Mouse (Mus musculus): ENCODE measurements around the gene Tle3. TPM values are rescaled to one million over a fixed set of nuclear protein-coding genes. Genes with fewer than 3 reads are reported as not detected.

Gene Tle3
- polyA plus RNA-seq, 1 experiment from 2014 or later, result 29.7 TPM

DNA sequence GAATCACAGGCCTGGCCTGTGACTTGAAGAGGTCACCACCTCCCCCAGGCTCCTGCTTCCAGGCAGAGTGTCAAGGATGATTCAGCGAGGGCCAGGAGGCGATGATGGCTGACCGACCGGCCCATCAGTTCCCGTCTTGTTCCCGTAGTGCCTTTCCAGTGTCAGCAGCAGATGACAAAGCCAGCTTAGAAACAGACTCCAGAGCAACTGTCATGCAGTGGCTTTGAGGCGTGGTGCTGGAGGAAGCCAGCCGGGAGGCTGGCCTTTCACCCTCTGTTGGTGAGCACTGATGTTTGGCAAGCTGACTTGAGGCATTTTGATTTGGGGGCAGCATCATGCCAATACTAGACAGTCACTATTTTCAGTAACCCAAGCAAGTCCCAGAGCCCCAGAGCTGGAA, 6.3 kb downstream of the Tle3 start:
- WGBS, result 20% methylated on average over 8 of the region's 8 CpGs
- no peak for ATAC-seq
- Histone ChIP-seq H3K27me3 (ENCODE audit: control insufficient read depth, insufficient read depth, low read depth, low read length) (no peaks in the 10 kb centered on the region), H3K4me2 (ENCODE audit: low read length) (peak overlapping the region; percentile 94), H3K27ac (ENCODE audit: low read length) (no peak overlapping the region), H3K36me3 (ENCODE audit: control insufficient read depth, insufficient read depth, low read length) (no peaks in the 10 kb centered on the region), H3K4me1 (ENCODE audit: control insufficient read depth, insufficient read depth, low read length) (peaks cover 81% of the 10 kb centered on the region), H3K9ac (ENCODE audit: low read depth, low read length) (peak overlapping the region; percentile 6; the same call in 1 of the 2 replicates), H3K9me3 (replicated peaks; ENCODE audit: control insufficient read depth, low read length, poor library complexity, severe bottlenecking) (no peaks in the 10 kb centered on the region), H3K4me3 (ENCODE audit: low read depth, low read length) (no peak overlapping the region)

DNA sequence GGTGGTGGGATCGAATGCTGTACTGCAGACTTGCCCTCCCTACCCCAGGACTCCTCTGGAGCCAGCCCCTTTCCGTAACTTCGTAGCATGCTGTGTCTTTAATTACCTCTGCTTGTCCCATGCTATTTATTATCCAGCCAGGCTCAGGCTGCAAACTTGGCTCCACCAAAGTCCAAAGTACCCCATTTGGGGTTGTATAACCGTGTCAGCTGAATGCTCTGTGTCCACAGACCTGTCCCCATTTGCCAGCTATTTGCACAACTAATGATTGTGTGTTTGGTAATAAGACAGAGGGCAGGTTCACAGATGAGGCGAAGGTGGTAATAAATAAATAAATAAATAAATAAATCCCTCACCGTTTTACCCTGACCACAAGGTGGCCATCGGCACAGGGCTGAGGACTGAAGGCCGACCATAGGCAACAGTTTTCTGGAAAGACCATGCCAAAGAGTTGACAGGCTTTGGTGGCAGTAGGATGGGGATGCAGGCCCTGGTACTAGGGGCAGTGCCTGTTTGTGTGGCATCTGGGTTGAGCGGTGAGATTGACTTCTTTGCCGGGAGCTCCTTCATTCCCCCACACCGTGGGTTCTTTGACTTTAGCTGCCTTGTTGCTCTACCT, 7.0 kb downstream of the Tle3 start:
- Histone ChIP-seq H3K36me3 (ENCODE audit: control insufficient read depth, insufficient read depth, low read length) (no peaks in the 10 kb centered on the region), H3K9ac (ENCODE audit: low read depth, low read length) (no peak overlapping the region), H3K27me3 (ENCODE audit: control insufficient read depth, insufficient read depth, low read depth, low read length) (no peaks in the 10 kb centered on the region), H3K4me3 (ENCODE audit: low read depth, low read length) (no peak overlapping the region), H3K4me2 (ENCODE audit: low read length) (peak overlapping the region; percentile 94), H3K9me3 (replicated peaks; ENCODE audit: control insufficient read depth, low read length, poor library complexity, severe bottlenecking) (no peaks in the 10 kb centered on the region), H3K27ac (ENCODE audit: low read length) (no peak overlapping the region), H3K4me1 (ENCODE audit: control insufficient read depth, insufficient read depth, low read length) (peaks cover 86% of the 10 kb centered on the region)
- no peak for ATAC-seq
- WGBS, result 55% methylated on average over 11 of the region's 11 CpGs

DNA sequence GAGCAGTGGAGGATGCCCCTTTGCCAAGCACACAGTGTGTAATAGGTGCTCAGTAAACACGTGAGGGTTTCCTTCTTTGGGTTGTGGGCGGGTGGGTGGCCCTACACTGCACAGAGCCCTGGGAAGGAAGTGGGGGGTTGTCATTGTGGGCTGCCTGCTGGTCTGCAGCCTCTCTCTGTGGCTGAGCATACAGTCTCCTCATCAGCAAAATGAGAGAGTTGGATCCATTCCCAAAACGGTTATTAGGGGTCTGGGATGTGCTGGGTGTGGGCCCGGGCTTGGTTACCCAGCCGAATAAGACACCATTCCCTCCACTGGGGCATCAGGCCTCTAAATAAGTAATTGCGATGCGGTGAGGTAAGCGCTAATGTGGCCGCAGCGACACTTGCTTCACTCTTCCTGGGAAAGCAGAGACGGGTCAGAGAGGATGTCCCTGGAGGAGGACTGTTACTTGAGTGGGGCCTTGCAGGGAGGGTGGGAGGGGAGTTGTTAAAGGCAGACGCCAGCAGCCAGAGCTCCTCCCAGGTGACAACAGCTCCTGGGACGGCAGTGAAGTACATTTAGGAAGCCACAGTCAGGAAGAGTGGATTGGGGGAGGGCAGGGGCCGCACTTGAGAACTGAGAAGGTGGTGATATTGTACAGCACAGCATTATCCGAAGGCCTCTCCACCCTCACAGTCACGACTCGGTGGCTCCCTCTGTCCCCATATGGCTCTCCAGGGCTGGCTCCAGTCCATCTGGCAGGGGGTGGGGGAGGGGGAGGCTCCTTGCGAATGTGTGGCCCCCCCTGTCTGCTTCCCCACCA, 8.3 kb downstream of the Tle3 start:
- peak; percentile 14; the same call in 1 of the 2 replicates for ATAC-seq
- no peak overlapping the region for H3K9ac ChIP-seq (ENCODE audit: low read depth, low read length)
- H3K27ac ChIP-seq (ENCODE audit: low read length), result no peak overlapping the region
- peak overlapping the region; percentile 34 for H3K4me2 ChIP-seq (ENCODE audit: low read length)
- peaks cover 94% of the 10 kb centered on the region for H3K4me1 ChIP-seq (ENCODE audit: control insufficient read depth, insufficient read depth, low read length)
- H3K36me3 ChIP-seq (ENCODE audit: control insufficient read depth, insufficient read depth, low read length), result no peaks in the 10 kb centered on the region
- 9% methylated on average over 18 of the region's 18 CpGs for WGBS
- no peaks in the 10 kb centered on the region for H3K9me3 ChIP-seq (replicated peaks; ENCODE audit: control insufficient read depth, low read length, poor library complexity, severe bottlenecking)
- no peaks in the 10 kb centered on the region for H3K27me3 ChIP-seq (ENCODE audit: control insufficient read depth, insufficient read depth, low read depth, low read length)
- no peak overlapping the region; the same call in 1 of the 2 replicates for H3K4me3 ChIP-seq (ENCODE audit: low read depth, low read length)

DNA sequence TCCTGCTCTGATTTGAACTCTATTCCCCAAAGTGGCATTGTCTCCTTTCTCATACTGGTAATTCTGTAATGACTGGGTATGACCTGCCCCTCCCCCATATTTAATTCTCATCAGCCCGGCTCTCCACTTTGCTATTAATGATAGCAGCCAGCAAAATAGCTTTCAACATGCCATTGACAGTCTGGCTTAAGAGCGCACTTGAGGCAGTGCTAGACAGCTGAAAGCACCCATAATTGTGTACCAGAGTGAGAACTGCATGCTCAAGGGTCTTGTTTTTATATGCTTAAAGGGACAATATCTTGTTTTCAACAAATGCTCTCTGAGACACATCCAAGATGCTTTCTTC, 8.9 kb downstream of the Tle3 start:
- Histone ChIP-seq H3K9me3 (replicated peaks; ENCODE audit: control insufficient read depth, low read length, poor library complexity, severe bottlenecking) (no peaks in the 10 kb centered on the region), H3K27ac (ENCODE audit: low read length) (no peak overlapping the region), H3K4me1 (ENCODE audit: control insufficient read depth, insufficient read depth, low read length) (peaks cover 94% of the 10 kb centered on the region), H3K4me2 (ENCODE audit: low read length) (peak overlapping the region; percentile 34), H3K4me3 (ENCODE audit: low read depth, low read length) (no peak overlapping the region), H3K9ac (ENCODE audit: low read depth, low read length) (no peak overlapping the region), H3K36me3 (ENCODE audit: control insufficient read depth, insufficient read depth, low read length) (no peaks in the 10 kb centered on the region), H3K27me3 (ENCODE audit: control insufficient read depth, insufficient read depth, low read depth, low read length) (no peaks in the 10 kb centered on the region)
- WGBS, result 18% methylated on average over 2 of the region's 2 CpGs
- no peak for ATAC-seq

DNA sequence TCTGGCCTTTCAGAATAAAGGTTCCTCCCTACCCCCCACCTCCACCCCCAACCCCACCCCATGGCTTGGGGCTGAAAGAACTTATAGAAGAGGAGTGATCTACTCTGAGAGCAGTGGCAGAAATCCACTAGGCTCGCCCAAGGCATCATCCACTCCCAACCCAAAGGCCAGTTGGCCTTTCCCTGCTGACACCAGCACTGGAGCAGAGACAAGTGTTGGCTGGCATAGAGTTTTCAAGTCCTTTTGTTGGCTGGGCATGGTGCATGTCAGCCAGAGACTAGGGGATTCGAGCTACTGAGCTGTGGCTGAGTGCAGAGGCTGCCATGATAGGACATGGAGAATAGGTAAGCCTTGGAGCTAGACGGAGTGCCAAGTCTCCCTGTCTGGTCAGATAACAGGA, 9.3 kb downstream of the Tle3 start:
- WGBS, result 61% methylated on average over 3 of the region's 3 CpGs
- Histone ChIP-seq H3K9me3 (replicated peaks; ENCODE audit: control insufficient read depth, low read length, poor library complexity, severe bottlenecking) (no peaks in the 10 kb centered on the region), H3K4me1 (ENCODE audit: control insufficient read depth, insufficient read depth, low read length) (peaks cover 94% of the 10 kb centered on the region), H3K27me3 (ENCODE audit: control insufficient read depth, insufficient read depth, low read depth, low read length) (no peaks in the 10 kb centered on the region), H3K36me3 (ENCODE audit: control insufficient read depth, insufficient read depth, low read length) (no peaks in the 10 kb centered on the region), H3K4me3 (ENCODE audit: low read depth, low read length) (no peak overlapping the region), H3K27ac (ENCODE audit: low read length) (no peak overlapping the region), H3K9ac (ENCODE audit: low read depth, low read length) (no peak overlapping the region), H3K4me2 (ENCODE audit: low read length) (no peak overlapping the region)
- ATAC-seq, result no peak

DNA sequence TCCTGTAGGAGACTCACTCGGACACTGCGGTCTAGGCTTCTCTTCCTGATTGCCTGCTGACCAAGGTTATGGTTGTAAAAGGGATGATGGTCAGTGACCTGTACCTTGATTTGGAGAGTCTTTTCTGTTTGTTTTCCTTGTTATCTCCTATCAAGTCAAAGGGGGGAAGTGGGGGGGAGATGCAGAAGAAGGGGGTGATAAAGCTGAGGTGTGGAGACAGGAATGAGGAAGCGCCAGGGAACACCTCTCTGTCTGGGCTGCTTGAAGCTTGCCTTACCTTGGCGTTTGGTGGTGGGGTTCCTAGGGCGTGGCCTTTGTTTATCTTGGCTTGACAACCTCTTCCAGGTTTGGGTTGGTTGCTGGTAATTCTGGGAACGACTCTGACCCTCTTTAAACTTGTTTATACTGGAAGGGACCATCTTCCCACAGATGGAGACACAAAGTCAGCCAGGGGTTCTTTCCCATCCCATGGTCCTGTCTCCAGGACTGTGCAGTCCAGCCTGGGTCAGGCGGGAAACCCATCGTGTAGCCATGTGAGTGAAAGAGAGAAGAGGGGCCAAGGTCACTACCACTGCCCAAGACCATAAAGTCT, 10.5 kb downstream of the Tle3 start:
- 72% methylated on average over 8 of the region's 8 CpGs for WGBS
- Histone ChIP-seq H3K9me3 (replicated peaks; ENCODE audit: control insufficient read depth, low read length, poor library complexity, severe bottlenecking) (no peaks in the 10 kb centered on the region), H3K4me1 (ENCODE audit: control insufficient read depth, insufficient read depth, low read length) (peaks cover 88% of the 10 kb centered on the region), H3K27ac (ENCODE audit: low read length) (no peak overlapping the region), H3K4me2 (ENCODE audit: low read length) (no peak overlapping the region), H3K36me3 (ENCODE audit: control insufficient read depth, insufficient read depth, low read length) (no peaks in the 10 kb centered on the region), H3K9ac (ENCODE audit: low read depth, low read length) (no peak overlapping the region; the same call in 1 of the 2 replicates), H3K4me3 (ENCODE audit: low read depth, low read length) (no peak overlapping the region), H3K27me3 (ENCODE audit: control insufficient read depth, insufficient read depth, low read depth, low read length) (no peaks in the 10 kb centered on the region)
- ATAC-seq, result no peak

DNA sequence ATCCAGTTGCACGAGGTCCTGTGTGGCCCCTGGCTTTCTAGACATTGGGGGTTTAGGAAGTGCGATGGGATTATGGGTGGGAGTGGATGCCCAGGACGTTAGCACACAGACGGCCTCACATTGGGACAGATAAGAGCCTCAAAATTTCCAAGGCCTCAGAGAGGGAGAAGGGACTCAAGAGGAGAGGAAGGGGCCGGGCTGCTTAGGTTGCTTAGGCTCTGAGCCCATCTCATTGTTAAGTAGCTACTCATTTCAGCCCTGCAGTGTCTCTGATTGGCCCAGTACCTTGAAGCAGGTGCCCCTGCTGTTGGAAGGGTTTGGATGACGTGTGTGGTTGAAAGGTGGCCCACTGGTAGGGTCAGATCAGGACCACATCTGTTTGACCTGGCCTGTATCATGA, 11.9 kb downstream of the Tle3 start:
- whole genome bisulfite sequencing, result 24% methylated on average over 6 of the region's 6 CpGs
- Histone ChIP-seq H3K4me1 (ENCODE audit: control insufficient read depth, insufficient read depth, low read length) (peaks cover 84% of the 10 kb centered on the region), H3K4me2 (ENCODE audit: low read length) (no peak overlapping the region), H3K27ac (ENCODE audit: low read length) (no peak overlapping the region), H3K36me3 (ENCODE audit: control insufficient read depth, insufficient read depth, low read length) (no peaks in the 10 kb centered on the region), H3K9ac (ENCODE audit: low read depth, low read length) (no peak overlapping the region), H3K4me3 (ENCODE audit: low read depth, low read length) (no peak overlapping the region), H3K9me3 (replicated peaks; ENCODE audit: control insufficient read depth, low read length, poor library complexity, severe bottlenecking) (no peaks in the 10 kb centered on the region), H3K27me3 (ENCODE audit: control insufficient read depth, insufficient read depth, low read depth, low read length) (no peaks in the 10 kb centered on the region)
- ATAC-seq, result no peak

DNA sequence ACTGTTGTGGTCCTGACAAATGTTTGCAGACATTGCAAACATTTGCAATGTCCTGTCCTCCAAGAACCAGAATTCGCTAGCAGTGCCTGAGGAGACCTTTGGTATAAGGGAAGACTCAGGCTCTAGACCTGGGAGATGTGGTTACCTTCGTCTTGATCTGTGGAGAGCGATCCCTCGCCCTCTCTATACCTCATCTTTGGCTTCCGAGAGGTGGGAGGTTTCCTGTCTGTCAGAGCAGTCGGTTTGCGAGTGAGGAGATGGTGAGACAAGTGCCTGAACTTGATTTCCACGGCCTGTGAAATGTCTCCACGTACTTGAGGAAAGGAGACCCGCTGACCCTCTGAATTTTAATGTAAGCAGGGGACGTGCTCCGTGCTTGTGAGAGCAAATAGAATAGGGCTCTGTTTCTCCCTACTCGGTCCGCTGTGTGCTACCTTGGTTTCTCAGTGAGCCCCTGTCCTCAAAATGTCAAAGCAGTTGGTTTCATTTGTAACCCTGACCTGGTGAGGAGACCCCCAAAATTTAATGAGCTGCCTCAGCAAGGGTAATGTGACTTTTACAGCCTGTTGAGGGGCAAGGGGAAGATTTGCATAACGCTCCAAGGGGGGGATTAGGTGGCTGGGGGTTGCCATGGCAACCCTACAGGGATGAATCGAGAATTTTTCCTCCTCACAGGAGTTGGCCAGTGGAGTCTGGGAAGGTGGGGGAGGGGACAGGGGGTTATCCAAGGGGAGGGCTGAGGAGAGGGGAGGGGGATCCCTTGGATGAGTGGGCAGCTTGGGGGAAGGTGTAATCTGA, 12.7 kb downstream of the Tle3 start:
- Histone ChIP-seq H3K27me3 (ENCODE audit: control insufficient read depth, insufficient read depth, low read depth, low read length) (no peaks in the 10 kb centered on the region; the same call in 1 of the 2 replicates), H3K27ac (ENCODE audit: low read length) (peak overlapping the region; percentile 29; the same call in 1 of the 2 replicates), H3K36me3 (ENCODE audit: control insufficient read depth, insufficient read depth, low read length) (no peaks in the 10 kb centered on the region), H3K4me2 (ENCODE audit: low read length) (peak overlapping the region; percentile 44), H3K4me3 (ENCODE audit: low read depth, low read length) (no peak overlapping the region), H3K4me1 (ENCODE audit: control insufficient read depth, insufficient read depth, low read length) (peaks cover 76% of the 10 kb centered on the region), H3K9ac (ENCODE audit: low read depth, low read length) (no peak overlapping the region; the same call in 1 of the 2 replicates), H3K9me3 (replicated peaks; ENCODE audit: control insufficient read depth, low read length, poor library complexity, severe bottlenecking) (no peaks in the 10 kb centered on the region)
- WGBS, result 7% methylated on average over 16 of the region's 16 CpGs
- peak; percentile 13; the same call in 1 of the 2 replicates for ATAC-seq

Measured in midbrain, embryonic 16.5 days (tissue).